Mouse (Mus musculus) heart, embryonic 12.5 days (tissue): ENCODE measurements around the gene Angptl2. TPM values are rescaled to one million over a fixed set of nuclear protein-coding genes. Genes with fewer than 3 reads are reported as not detected.
A peak's percentile ranks its signal among the peaks of the same experiment; 100 is the strongest.
"Not testable (repeated sequence)": the region's sequence is repeated elsewhere in the genome, so short reads cannot be mapped to it uniquely, and the experiment has no call there.

Experiments used
- ATAC-seq: fragments of 200-750 bp; cut with Nextera tagmentation; 2 replicates; pipeline ENCODE4 v1.8.0; 2017; ENCODE audit warnings: moderate TSS enrichment, moderate library complexity; ENCODE audit not compliant: insufficient number of reproducible peaks, low FRiP score
- H3K27ac ChIP-seq: fragments of 300-500 bp; sonication (generic); 2 replicates; pipeline ENCODE4 v1.5.1; 2016; ENCODE audit warnings: mild to moderate bottlenecking, moderate library complexity; ENCODE audit not compliant: poor library complexity, severe bottlenecking
- H3K27me3 ChIP-seq: fragments of 300-500 bp; sonication (generic); replicated peaks from 2 replicates; pipeline ENCODE4 v1.6.1; 2016; ENCODE audit warnings: mild to moderate bottlenecking, moderate library complexity
- H3K36me3 ChIP-seq: fragments of 300-500 bp; sonication (generic); 2 replicates; pipeline ENCODE4 v1.6.1; 2016; ENCODE audit warnings: mild to moderate bottlenecking, moderate library complexity
- H3K4me1 ChIP-seq: fragments of 300-500 bp; sonication (generic); replicated peaks from 2 replicates; pipeline ENCODE4 v1.6.1; 2016; ENCODE audit warnings: mild to moderate bottlenecking
- H3K4me2 ChIP-seq: fragments of 300-500 bp; sonication (generic); 2 replicates; pipeline ENCODE4 v1.6.1; 2016; ENCODE audit warnings: mild to moderate bottlenecking, moderate library complexity
- H3K4me3 ChIP-seq: fragments of 300-500 bp; sonication (generic); 2 replicates; pipeline ENCODE4 v1.5.1; 2016; ENCODE audit warnings: mild to moderate bottlenecking
- H3K9ac ChIP-seq: fragments of 300-500 bp; sonication (generic); 2 replicates; pipeline ENCODE4 v1.6.1; 2016; ENCODE audit warnings: mild to moderate bottlenecking, moderate library complexity
- H3K9me3 ChIP-seq: fragments of 300-500 bp; sonication (generic); replicated peaks from 2 replicates; pipeline ENCODE4 v1.6.1; 2016; ENCODE audit warnings: mild to moderate bottlenecking, moderate library complexity
- WGBS: fragments of 180-500 bp; shearing (Covaris S2); methylation state at CpG from one replicate; pipeline ENCODE4 v1.1.7; 2016; 5-methylcytosine and 5-hydroxymethylcytosine counted together
- polyA plus RNA-seq: library from polyadenylated mRNA; unstranded; fragments of >200 nt; fragmentation: Nextera tagmentation; extraction: Ambion mirVana; gene quantifications from 2 replicates; pipeline ENCODE4 v1.2.1, GENCODE M21; 2016

Angptl2 gene
- polyA plus RNA-seq, 1 experiment from 2014 or later = 54.7 TPM

- H3K4me3 ChIP-seq = no peak overlapping the region
- H3K4me2 ChIP-seq = no peak overlapping the region
- H3K36me3 ChIP-seq = no peaks in the 10 kb centered on the region
- peak; percentile 21; the same call in 1 of the 2 replicates for ATAC-seq
- H3K9ac ChIP-seq = 0 out of 2 replicates have a peak overlapping the region, but pooled peaks have one; percentile 28
- H3K4me1 ChIP-seq = peaks cover 96% of the 10 kb centered on the region
- peak overlapping the region; percentile 29 for H3K27ac ChIP-seq
- no peaks in the 10 kb centered on the region for H3K27me3 ChIP-seq
- H3K9me3 ChIP-seq = no peaks in the 10 kb centered on the region
- 27% methylated on average over 6 of the region's 6 CpGs for WGBS
These were observed 12.6 kb upstream of the Angptl2 start for GRCm38 (mm10) chr2:33203284-33203683.

DNA sequence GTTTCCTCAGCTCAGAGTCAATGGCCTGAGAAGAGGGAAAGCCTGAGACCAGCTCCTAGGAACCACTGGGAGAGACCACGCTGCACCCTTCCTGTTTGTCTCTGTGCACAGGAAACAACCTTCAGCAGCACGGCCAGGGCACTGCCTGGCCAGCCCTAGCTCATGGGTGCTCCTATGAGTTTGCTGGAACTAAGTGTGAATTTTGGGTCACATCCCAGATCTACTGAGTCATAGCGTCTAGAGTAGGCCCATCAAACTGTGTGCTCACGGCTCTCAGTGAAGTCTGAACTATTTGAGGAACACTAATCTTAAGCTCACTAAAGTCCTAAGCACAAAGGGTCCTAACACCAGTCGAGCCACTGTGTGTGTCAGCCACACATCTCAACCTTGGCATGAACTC is 10.9 kb upstream of the Angptl2 start:
- H3K36me3 ChIP-seq = no peaks in the 10 kb centered on the region
- H3K4me2 ChIP-seq = no peak overlapping the region
- no peaks in the 10 kb centered on the region for H3K27me3 ChIP-seq
- H3K4me1 ChIP-seq = peaks cover 84% of the 10 kb centered on the region
- H3K27ac ChIP-seq = peak overlapping the region; percentile 52; the same call in 1 of the 2 replicates
- H3K9ac ChIP-seq = no peak overlapping the region
- 37% methylated on average over 5 of the region's 5 CpGs for WGBS
- no peak for ATAC-seq
- H3K9me3 ChIP-seq = no peaks in the 10 kb centered on the region
- no peak overlapping the region for H3K4me3 ChIP-seq

- H3K4me2 ChIP-seq = no peak overlapping the region
- no peaks in the 10 kb centered on the region for H3K9me3 ChIP-seq
- H3K4me3 ChIP-seq = no peak overlapping the region
- WGBS = 73% methylated on average over 14 of the region's 14 CpGs
- H3K36me3 ChIP-seq = no peaks in the 10 kb centered on the region
- H3K4me1 ChIP-seq = peaks cover 80% of the 10 kb centered on the region
- H3K9ac ChIP-seq = no peak overlapping the region
- no peak for ATAC-seq
- no peaks in the 10 kb centered on the region for H3K27me3 ChIP-seq
- peak overlapping the region; percentile 52; the same call in 1 of the 2 replicates for H3K27ac ChIP-seq
These were observed 9.8 kb upstream of the Angptl2 start for GRCm38 (mm10) chr2:33205939-33206525.

GRCm38 (mm10) chr2:33207069-33207468 is 8.8 kb upstream of the Angptl2 start:
- Histone ChIP-seq H3K9ac (no peak overlapping the region), H3K9me3 (no peaks in the 10 kb centered on the region), H3K4me1 (peaks cover 71% of the 10 kb centered on the region), H3K27me3 (no peaks in the 10 kb centered on the region), H3K27ac (peak overlapping the region; percentile 48), H3K4me2 (no peak overlapping the region), H3K36me3 (no peaks in the 10 kb centered on the region), H3K4me3 (no peak overlapping the region)
- 18% methylated on average over 4 of the region's 4 CpGs for WGBS
- ATAC-seq = no peak

GRCm38 (mm10) chr2:33208134-33208533 is 7.7 kb upstream of the Angptl2 start:
- no peak for ATAC-seq

DNA sequence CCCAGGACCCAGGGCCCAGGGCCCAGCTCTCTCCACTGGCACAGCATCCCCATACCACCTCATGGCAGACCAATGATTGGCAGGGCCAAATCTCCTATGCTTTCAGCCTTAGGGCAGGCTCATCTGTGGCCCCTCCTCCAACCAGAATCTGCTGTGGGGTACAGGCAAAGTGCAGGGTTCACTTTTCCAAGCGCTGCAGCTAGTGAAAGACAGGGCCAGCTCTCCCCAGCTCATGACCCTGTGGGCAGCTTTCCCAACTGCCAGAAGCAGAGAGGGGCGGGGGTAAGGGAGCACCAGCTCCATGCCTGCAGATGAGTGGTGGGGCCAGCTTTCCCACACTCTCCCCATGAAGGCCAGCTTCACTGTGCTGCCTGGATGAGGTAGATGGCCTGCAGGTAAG is 5.0 kb upstream of the Angptl2 start:
- H3K4me3 ChIP-seq = no peak overlapping the region
- 90% methylated on average over 2 of the region's 2 CpGs for WGBS
- no peak for ATAC-seq
- no peak overlapping the region for H3K27ac ChIP-seq
- no peak overlapping the region for H3K4me2 ChIP-seq
- H3K9ac ChIP-seq = no peak overlapping the region
- H3K9me3 ChIP-seq = no peaks in the 10 kb centered on the region
- H3K36me3 ChIP-seq = no peaks in the 10 kb centered on the region
- H3K27me3 ChIP-seq = no peaks in the 10 kb centered on the region
- peaks cover 42% of the 10 kb centered on the region for H3K4me1 ChIP-seq

More at GRCm38 (mm10) chr2:33208134-33208533, 7.7 kb upstream of the Angptl2 start:
- Histone ChIP-seq H3K36me3 (no peaks in the 10 kb centered on the region), H3K9me3 (no peaks in the 10 kb centered on the region), H3K4me2 (no peak overlapping the region), H3K4me1 (peaks cover 61% of the 10 kb centered on the region), H3K27ac (no peak overlapping the region), H3K27me3 (no peaks in the 10 kb centered on the region), H3K4me3 (no peak overlapping the region), H3K9ac (no peak overlapping the region)
- WGBS = 63% methylated on average over 5 of the region's 5 CpGs

DNA sequence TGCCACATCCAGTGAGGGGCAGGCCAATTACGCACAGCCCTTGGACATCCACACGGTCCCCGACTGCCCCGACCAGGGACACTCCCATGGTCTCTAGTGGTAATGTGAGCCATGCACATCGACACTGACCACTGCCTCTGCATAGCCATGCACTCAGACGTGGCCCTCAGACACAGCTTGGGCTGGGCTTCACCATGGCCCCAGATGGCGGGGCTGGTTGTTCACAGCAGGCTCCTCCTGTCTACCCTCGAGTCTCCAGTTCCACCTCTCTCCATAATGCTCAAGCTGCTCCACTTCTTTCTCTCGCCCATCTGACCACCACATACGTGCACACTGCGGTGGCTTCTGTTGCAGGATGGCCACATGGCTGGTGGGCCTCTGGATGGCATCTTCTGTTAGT is 4.6 kb upstream of the Angptl2 start:
- WGBS = 74% methylated on average over 11 of the region's 11 CpGs
- not testable (repeated sequence) for H3K27ac ChIP-seq, H3K4me3 ChIP-seq, ATAC-seq, H3K9me3 ChIP-seq, H3K4me2 ChIP-seq, H3K9ac ChIP-seq, H3K36me3 ChIP-seq, H3K27me3 ChIP-seq
- peaks cover 39% of the 10 kb centered on the region for H3K4me1 ChIP-seq

DNA sequence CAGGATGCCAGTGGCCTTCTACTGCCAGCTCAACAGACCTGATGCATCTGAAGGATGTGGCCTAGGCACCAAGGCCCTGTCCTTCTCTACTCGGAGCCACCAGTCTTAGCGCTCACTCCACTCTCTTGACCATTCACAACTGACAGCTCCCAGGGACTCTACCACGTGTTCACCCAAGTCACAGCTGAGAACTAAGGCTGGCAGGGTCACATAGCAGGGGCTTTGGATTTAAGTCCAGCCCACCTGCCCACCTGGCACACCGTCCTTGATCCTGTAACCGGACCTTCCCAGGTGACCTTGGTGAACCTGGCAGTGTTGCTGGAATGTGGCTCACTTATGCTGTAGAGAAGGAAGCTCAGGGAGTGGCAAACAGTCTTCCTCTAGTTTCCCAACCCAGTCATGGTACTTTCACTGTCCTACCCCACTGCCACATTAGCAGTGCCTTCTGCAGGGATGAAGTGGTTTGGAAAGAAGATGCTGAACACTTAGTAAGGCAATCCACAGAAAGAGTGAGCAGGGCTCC is 631 bp upstream of the Angptl2 start:
- peaks cover 4% of the 10 kb centered on the region; the same call in 1 of the 2 replicates for H3K36me3 ChIP-seq
- H3K4me3 ChIP-seq = peak overlapping the region; percentile 21
- 0 out of 2 replicates have a peak overlapping the region, but pooled peaks have one; percentile 53 for H3K9ac ChIP-seq
- ATAC-seq = peak; percentile 1; the same call in 1 of the 2 replicates
- H3K27me3 ChIP-seq = no peaks in the 10 kb centered on the region
- H3K27ac ChIP-seq = peak overlapping the region; percentile 84
- WGBS = 70% methylated on average over 5 of the region's 5 CpGs
- peak overlapping the region; percentile 94 for H3K4me2 ChIP-seq
- peaks cover 54% of the 10 kb centered on the region for H3K4me1 ChIP-seq
- H3K9me3 ChIP-seq = no peaks in the 10 kb centered on the region

DNA sequence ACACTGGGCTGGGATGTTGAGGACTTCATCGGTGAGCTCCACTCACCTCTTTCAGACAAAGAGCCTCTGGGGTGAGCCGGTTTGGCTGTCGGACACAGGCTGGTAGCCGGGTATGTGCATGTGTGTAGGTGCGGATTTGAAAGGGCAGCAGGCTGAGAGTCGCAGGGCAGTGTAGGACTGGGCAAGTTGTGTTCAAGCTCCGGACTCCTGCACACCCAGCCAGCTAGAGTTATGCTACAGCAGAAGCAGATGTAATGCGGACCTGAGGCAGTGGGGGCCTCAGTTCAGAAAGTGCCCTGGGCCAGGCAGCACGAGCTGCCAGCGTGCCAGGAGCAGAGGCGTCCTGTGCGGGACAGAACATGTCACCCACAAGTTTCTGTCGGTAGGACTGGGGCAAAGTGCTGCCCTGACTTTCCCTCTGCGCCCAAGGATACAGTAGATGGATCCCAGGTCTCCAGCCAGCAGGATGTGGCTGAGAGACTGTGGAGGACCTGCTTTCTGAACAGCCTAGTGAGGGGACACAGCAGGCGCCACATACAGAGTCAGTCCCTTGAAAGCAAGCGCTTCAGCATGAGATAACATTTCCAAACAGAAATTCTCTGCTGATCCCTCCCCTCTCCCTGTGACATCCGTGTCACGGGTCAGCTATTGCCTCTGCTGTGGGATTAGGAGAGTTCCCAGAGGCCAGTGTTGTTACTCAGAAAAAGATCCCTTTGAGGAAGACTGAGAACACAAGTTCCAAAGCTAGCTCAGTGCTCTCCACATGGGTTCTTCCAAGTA is 966 bp downstream of the Angptl2 start:
- Histone ChIP-seq H3K27me3 (no peaks in the 10 kb centered on the region), H3K9me3 (no peaks in the 10 kb centered on the region), H3K4me3 (peak overlapping the region; percentile 69), H3K4me1 (peaks cover 60% of the 10 kb centered on the region), H3K4me2 (peak overlapping the region; percentile 94), H3K27ac (peak overlapping the region; percentile 95), H3K36me3 (peaks cover 14% of the 10 kb centered on the region), H3K9ac (peak overlapping the region; percentile 91)
- ATAC-seq = peak; percentile 5; the same call in 1 of the 2 replicates
- 7% methylated on average over 18 of the region's 18 CpGs for WGBS

- ATAC-seq = no peak
- Histone ChIP-seq H3K36me3 (peaks cover 20% of the 10 kb centered on the region), H3K4me2 (peak overlapping the region; percentile 94), H3K9me3 (no peaks in the 10 kb centered on the region), H3K27me3 (no peaks in the 10 kb centered on the region), H3K4me3 (peak overlapping the region; percentile 69), H3K9ac (peak overlapping the region; percentile 91), H3K27ac (peak overlapping the region; percentile 95), H3K4me1 (peaks cover 62% of the 10 kb centered on the region)
- WGBS = 41% methylated on average over 3 of the region's 3 CpGs
These were observed 1.5 kb downstream of the Angptl2 start for GRCm38 (mm10) chr2:33217425-33217794.

GRCm38 (mm10) chr2:33218903-33219625 is 3.2 kb downstream of the Angptl2 start:
- WGBS = 59% methylated on average over 11 of the region's 11 CpGs
- Histone ChIP-seq H3K9ac (peak overlapping the region; percentile 47; the same call in 1 of the 2 replicates), H3K27me3 (no peaks in the 10 kb centered on the region), H3K4me3 (no peak overlapping the region), H3K4me1 (peaks cover 76% of the 10 kb centered on the region), H3K27ac (no peak overlapping the region), H3K9me3 (no peaks in the 10 kb centered on the region), H3K36me3 (peaks cover 23% of the 10 kb centered on the region), H3K4me2 (peak overlapping the region; percentile 25)
- ATAC-seq = no peak
